Mouse (Mus musculus): ENCODE data around the gene Sspo.

- TF ChIP-seq CTCF (IDR thresholded peaks at IDR 0.05; ENCODE audit: borderline replicate concordance, insufficient read depth, low read length) = no peak
- TF ChIP-seq POLR2A (IDR thresholded peaks at IDR 0.05; ENCODE audit: low read depth, low read length) = no peak
Measured at GRCm38 (mm10) chr6:48432893-48433816, 14.9 kb upstream of the Sspo start.

Data from embryonic fibroblast, embryonic 13.5 days (primary cell).